Mouse (Mus musculus): Measurements from ENCODE around the gene Cul4a.

Gene Cul4a

GRCm38 (mm10) chr8:13179482-13179881 is 74.1 kb downstream of the Cul4a start:
- DNase-seq (ENCODE audit: low read depth, low spot score) = no peak

GRCm38 (mm10) chr8:13179948-13180347 is 74.5 kb downstream of the Cul4a start:
- DNase-seq (ENCODE audit: low read depth, low spot score) = no peak

- DNase-seq (ENCODE audit: low read depth, low spot score) = no peak
Observed at GRCm38 (mm10) chr8:13180408-13180807, 75.0 kb downstream of the Cul4a start.

GRCm38 (mm10) chr8:13180911-13181690 is 75.7 kb downstream of the Cul4a start:
- DNase-seq (ENCODE audit: low read depth, low spot score) = no peak

GRCm38 (mm10) chr8:13181691-13181976 is 76.2 kb downstream of the Cul4a start:
- no peak for DNase-seq (ENCODE audit: low read depth, low spot score)

- no peak for DNase-seq (ENCODE audit: low read depth, low spot score)
Observed at GRCm38 (mm10) chr8:13186819-13187218, 81.4 kb downstream of the Cul4a start.

- no peak for DNase-seq (ENCODE audit: low read depth, low spot score)
Observed at GRCm38 (mm10) chr8:13187229-13187628, 81.8 kb downstream of the Cul4a start.

GRCm38 (mm10) chr8:13187638-13188037 is 82.2 kb downstream of the Cul4a start:
- no peak for DNase-seq (ENCODE audit: low read depth, low spot score)

- DNase-seq (ENCODE audit: low read depth, low spot score) = no peak
Observed at GRCm38 (mm10) chr8:13188052-13188555, 82.7 kb downstream of the Cul4a start.

- DNase-seq (ENCODE audit: low read depth, low spot score) = no peak
Observed at GRCm38 (mm10) chr8:13188857-13189256, 83.4 kb downstream of the Cul4a start.

- no peak for DNase-seq (ENCODE audit: low read depth, low spot score)
Observed at GRCm38 (mm10) chr8:13190235-13190634, 84.8 kb downstream of the Cul4a start.

GRCm38 (mm10) chr8:13194818-13195217 is 89.4 kb downstream of the Cul4a start:
- no peak for DNase-seq (ENCODE audit: low read depth, low spot score)

- no peak for DNase-seq (ENCODE audit: low read depth, low spot score)
Observed at GRCm38 (mm10) chr8:13197493-13197892, 92.1 kb downstream of the Cul4a start.

All from A20 (cell line).